Mouse (Mus musculus) embryonic fibroblast, embryonic 13.5 days (primary cell): ENCODE data around the gene Trim33.

ENCODE experiments used
- CTCF ChIP-seq: IDR thresholded peaks from 2 replicates; pipeline ENCODE4 v1.5.1; 2011; ENCODE audit warnings: mild to moderate bottlenecking, control low read depth, low read length, moderate library complexity, borderline replicate concordance; ENCODE audit not compliant: insufficient read depth
- POLR2A ChIP-seq: IDR thresholded peaks from 2 replicates; pipeline ENCODE4 v1.6.1; 2011; ENCODE audit warnings: low read depth, mild to moderate bottlenecking, control low read depth, low read length, moderate library complexity

DNA sequence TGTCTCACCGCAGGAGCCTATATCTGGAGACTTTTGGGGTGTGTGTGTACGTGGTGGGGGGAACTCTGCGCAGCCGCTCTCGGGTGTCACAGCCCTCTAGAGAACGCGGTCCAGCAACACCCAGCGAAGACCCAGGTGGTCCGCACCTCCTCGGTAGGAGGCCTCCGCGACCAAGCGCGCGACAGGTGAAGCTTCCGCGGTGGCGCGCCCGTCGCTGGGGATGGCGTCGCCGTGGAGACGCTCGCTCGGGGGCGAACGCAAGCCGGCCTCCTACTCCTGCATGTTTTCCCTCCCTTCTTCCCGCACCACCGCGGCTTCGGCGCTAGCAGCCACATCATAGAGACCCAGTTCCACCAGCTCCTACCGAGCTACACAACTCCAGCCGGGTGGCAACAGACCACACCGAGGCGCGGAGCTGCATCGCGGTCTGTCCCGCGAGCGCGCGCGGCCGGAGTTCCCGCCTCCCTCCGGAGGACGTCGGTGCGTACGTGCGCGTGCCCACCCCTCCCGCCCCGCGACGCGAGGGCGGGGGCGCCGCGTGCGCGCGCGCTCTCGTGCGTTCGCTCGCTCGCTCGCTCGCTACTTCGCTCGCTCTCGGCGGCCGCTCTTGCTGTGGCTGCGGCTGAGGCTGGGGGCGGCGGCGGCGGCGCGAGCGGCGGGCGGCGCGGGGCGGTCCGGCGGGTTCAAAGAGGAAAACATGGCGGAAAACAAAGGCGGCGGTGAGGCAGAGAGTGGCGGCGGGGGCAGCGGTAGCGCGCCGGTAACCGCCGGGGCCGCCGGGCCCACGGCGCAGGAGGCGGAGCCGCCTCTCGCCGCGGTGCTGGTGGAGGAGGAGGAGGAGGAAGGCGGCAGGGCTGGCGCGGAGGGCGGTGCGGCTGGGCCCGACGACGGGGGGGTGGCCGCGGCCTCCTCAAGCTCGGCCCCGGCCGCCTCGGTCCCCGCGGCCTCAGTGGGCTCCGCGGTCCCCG, at the start of gene Trim33:
- TF ChIP-seq POLR2A: peak; percentile 94
- no peak for TF ChIP-seq CTCF
